Mouse (Mus musculus) heart, embryonic 16.5 days (tissue): Measurements from ENCODE around the gene Rbpj. TPM values are rescaled to one million over a fixed set of nuclear protein-coding genes. Genes with fewer than 3 reads are reported as not detected.

Experiments
- ATAC-seq: fragments of 200-750 bp; cut with Nextera tagmentation; replicated peaks from 2 replicates; pipeline ENCODE4 v1.8.0; 2017; ENCODE audit warnings: moderate number of reproducible peaks; ENCODE audit not compliant: insufficient read depth, low FRiP score; ENCODE audit errors: extremely low read depth
- H3K27ac ChIP-seq: fragments of 300-500 bp; sonication (generic); 2 replicates; pipeline ENCODE4 v1.5.1; 2014; ENCODE audit warnings: mild to moderate bottlenecking, low read length, control low read depth, moderate library complexity
- H3K27me3 ChIP-seq: fragments of 300-500 bp; sonication (generic); 2 replicates; pipeline ENCODE4 v1.6.1; 2014; ENCODE audit warnings: low read length, mixed read lengths; ENCODE audit not compliant: control insufficient read depth, insufficient read depth
- H3K36me3 ChIP-seq: fragments of 300-500 bp; sonication (generic); 2 replicates; pipeline ENCODE4 v1.6.1; 2014; ENCODE audit not compliant: control insufficient read depth, insufficient read depth
- H3K4me1 ChIP-seq: fragments of 300-500 bp; sonication (generic); 2 replicates; pipeline ENCODE4 v1.6.1; 2014; ENCODE audit warnings: low read length, mixed read lengths; ENCODE audit not compliant: control insufficient read depth, insufficient read depth
- H3K4me2 ChIP-seq: fragments of 300-500 bp; sonication (generic); 2 replicates; pipeline ENCODE4 v1.6.1; 2014; ENCODE audit warnings: low read depth, mild to moderate bottlenecking, control low read depth, low read length
- H3K4me3 ChIP-seq: fragments of 300-500 bp; sonication (generic); 2 replicates; pipeline ENCODE4 v1.5.1; 2014; ENCODE audit warnings: mild to moderate bottlenecking, control low read depth, low read length
- H3K9ac ChIP-seq: fragments of 300-500 bp; sonication (generic); 2 replicates; pipeline ENCODE4 v1.6.1; 2014; ENCODE audit warnings: low read length, control low read depth
- H3K9me3 ChIP-seq: fragments of 300-500 bp; sonication (generic); replicated peaks from 2 replicates; pipeline ENCODE4 v1.6.1; 2016; ENCODE audit warnings: low read length; ENCODE audit not compliant: control insufficient read depth
- WGBS: fragments of 180-500 bp; shearing (Covaris S2); extraction: QIAGEN DNeasy Blood & Tissue Kit; methylation state at CpG from one replicate; pipeline ENCODE4 v1.1.7; 2014; 5-methylcytosine and 5-hydroxymethylcytosine counted together
- polyA plus RNA-seq: library from polyadenylated mRNA; unstranded; fragments of >200 nt; fragmentation: Nextera tagmentation; extraction: Ambion mirVana; gene quantifications from 2 replicates; pipeline ENCODE4 v1.2.1, GENCODE M21; 2015

Rbpj gene
- polyA plus RNA-seq, 1 experiment from 2014 or later, result 20.3 TPM

- WGBS, result 93% methylated on average over 5 of the region's 5 CpGs
- Histone ChIP-seq H3K36me3 (no peaks in the 10 kb centered on the region), H3K4me3 (no peak overlapping the region), H3K9me3 (no peaks in the 10 kb centered on the region), H3K27me3 (no peaks in the 10 kb centered on the region), H3K4me1 (no peaks in the 10 kb centered on the region), H3K9ac (no peak overlapping the region), H3K27ac (no peak overlapping the region), H3K4me2 (no peak overlapping the region)
- no peak for ATAC-seq
Measured at GRCm38 (mm10) chr5:53555929-53556328, 90.0 kb downstream of the Rbpj start.

- ATAC-seq, result no peak
- no peak overlapping the region for H3K4me2 ChIP-seq
- H3K9ac ChIP-seq, result no peak overlapping the region
- H3K27ac ChIP-seq, result no peak overlapping the region
- no peak overlapping the region for H3K4me3 ChIP-seq
- no peaks in the 10 kb centered on the region for H3K27me3 ChIP-seq
- H3K4me1 ChIP-seq, result no peaks in the 10 kb centered on the region
- H3K36me3 ChIP-seq, result no peaks in the 10 kb centered on the region
- H3K9me3 ChIP-seq, result peaks cover 3% of the 10 kb centered on the region; the same call in 1 of the 2 replicates
- WGBS, result 64% methylated on average over 6 of the region's 6 CpGs
Measured at GRCm38 (mm10) chr5:53557544-53558260, 91.8 kb downstream of the Rbpj start.

GRCm38 (mm10) chr5:53561160-53561559, 95.2 kb downstream of the Rbpj start:
- H3K27ac ChIP-seq, result no peak overlapping the region
- H3K4me2 ChIP-seq, result no peak overlapping the region
- no peak overlapping the region for H3K9ac ChIP-seq
- peaks cover 3% of the 10 kb centered on the region; the same call in 1 of the 2 replicates for H3K9me3 ChIP-seq
- 71% methylated on average over 7 of the region's 7 CpGs for WGBS
- no peaks in the 10 kb centered on the region for H3K36me3 ChIP-seq
- ATAC-seq, result no peak
- H3K4me1 ChIP-seq, result no peaks in the 10 kb centered on the region
- H3K4me3 ChIP-seq, result no peak overlapping the region
- H3K27me3 ChIP-seq, result no peaks in the 10 kb centered on the region

- H3K9ac ChIP-seq, result no peak overlapping the region
- H3K9me3 ChIP-seq, result peaks cover 3% of the 10 kb centered on the region; the same call in 1 of the 2 replicates
- no peaks in the 10 kb centered on the region for H3K27me3 ChIP-seq
- ATAC-seq, result no peak
- H3K4me2 ChIP-seq, result no peak overlapping the region
- no peaks in the 10 kb centered on the region for H3K36me3 ChIP-seq
- no peak overlapping the region for H3K4me3 ChIP-seq
- WGBS, result 81% methylated on average over 19 of the region's 19 CpGs
- H3K4me1 ChIP-seq, result no peaks in the 10 kb centered on the region
- H3K27ac ChIP-seq, result no peak overlapping the region
Measured at GRCm38 (mm10) chr5:53564309-53564708, 98.4 kb downstream of the Rbpj start.

GRCm38 (mm10) chr5:53565213-53565794, 99.4 kb downstream of the Rbpj start:
- no peak overlapping the region for H3K4me2 ChIP-seq
- no peak for ATAC-seq
- no peak overlapping the region for H3K27ac ChIP-seq
- H3K4me3 ChIP-seq, result no peak overlapping the region
- WGBS, result 72% methylated on average over 5 of the region's 5 CpGs
- no peaks in the 10 kb centered on the region for H3K36me3 ChIP-seq
- H3K4me1 ChIP-seq, result no peaks in the 10 kb centered on the region
- no peaks in the 10 kb centered on the region for H3K27me3 ChIP-seq
- peaks cover 3% of the 10 kb centered on the region; the same call in 1 of the 2 replicates for H3K9me3 ChIP-seq
- no peak overlapping the region for H3K9ac ChIP-seq

- no peak overlapping the region for H3K4me3 ChIP-seq
- no peak overlapping the region for H3K9ac ChIP-seq
- 82% methylated on average over 15 of the region's 15 CpGs for WGBS
- H3K36me3 ChIP-seq, result no peaks in the 10 kb centered on the region
- no peaks in the 10 kb centered on the region for H3K4me1 ChIP-seq
- peaks cover 3% of the 10 kb centered on the region; the same call in 1 of the 2 replicates for H3K9me3 ChIP-seq
- no peak overlapping the region for H3K4me2 ChIP-seq
- no peak overlapping the region for H3K27ac ChIP-seq
- no peak for ATAC-seq
- no peaks in the 10 kb centered on the region for H3K27me3 ChIP-seq
Measured at GRCm38 (mm10) chr5:53566485-53567083, 100.6 kb downstream of the Rbpj start.

GRCm38 (mm10) chr5:53572496-53572895, 106.5 kb downstream of the Rbpj start:
- H3K4me1 ChIP-seq, result no peaks in the 10 kb centered on the region
- H3K4me2 ChIP-seq, result no peak overlapping the region
- no peaks in the 10 kb centered on the region for H3K27me3 ChIP-seq
- 71% methylated on average over 5 of the region's 5 CpGs for WGBS
- no peak for ATAC-seq
- no peak overlapping the region for H3K27ac ChIP-seq
- H3K9me3 ChIP-seq, result no peaks in the 10 kb centered on the region
- H3K9ac ChIP-seq, result no peak overlapping the region
- H3K36me3 ChIP-seq, result no peaks in the 10 kb centered on the region
- H3K4me3 ChIP-seq, result no peak overlapping the region

GRCm38 (mm10) chr5:53574883-53575442, 109.0 kb downstream of the Rbpj start:
- H3K36me3 ChIP-seq, result no peaks in the 10 kb centered on the region
- WGBS, result 60% methylated on average over 3 of the region's 3 CpGs
- no peak for ATAC-seq

More at GRCm38 (mm10) chr5:53574883-53575442, 109.0 kb downstream of the Rbpj start:
- Histone ChIP-seq H3K4me1 (no peaks in the 10 kb centered on the region), H3K27ac (no peak overlapping the region), H3K9me3 (no peaks in the 10 kb centered on the region), H3K4me3 (no peak overlapping the region), H3K4me2 (no peak overlapping the region), H3K9ac (no peak overlapping the region), H3K27me3 (no peaks in the 10 kb centered on the region)
